Mouse (Mus musculus) mouse trophoblast stem cell (cell line): ENCODE measurements around the gene Gfm2.
"Not testable (repeated sequence)": the region's sequence is repeated elsewhere in the genome, so short reads cannot be mapped to it uniquely, and the experiment has no call there.

Experiments used
- in situ Hi-C, 2 experiments: fragments of 300-500 bp; cut with MseI, MboI; formaldehyde crosslinking; loops; 2 replicates in 1 of 2; 3 replicates in 1 of 2; pipeline ENCODE4 v1.15.1; 2025

The Gfm2 gene

DNA sequence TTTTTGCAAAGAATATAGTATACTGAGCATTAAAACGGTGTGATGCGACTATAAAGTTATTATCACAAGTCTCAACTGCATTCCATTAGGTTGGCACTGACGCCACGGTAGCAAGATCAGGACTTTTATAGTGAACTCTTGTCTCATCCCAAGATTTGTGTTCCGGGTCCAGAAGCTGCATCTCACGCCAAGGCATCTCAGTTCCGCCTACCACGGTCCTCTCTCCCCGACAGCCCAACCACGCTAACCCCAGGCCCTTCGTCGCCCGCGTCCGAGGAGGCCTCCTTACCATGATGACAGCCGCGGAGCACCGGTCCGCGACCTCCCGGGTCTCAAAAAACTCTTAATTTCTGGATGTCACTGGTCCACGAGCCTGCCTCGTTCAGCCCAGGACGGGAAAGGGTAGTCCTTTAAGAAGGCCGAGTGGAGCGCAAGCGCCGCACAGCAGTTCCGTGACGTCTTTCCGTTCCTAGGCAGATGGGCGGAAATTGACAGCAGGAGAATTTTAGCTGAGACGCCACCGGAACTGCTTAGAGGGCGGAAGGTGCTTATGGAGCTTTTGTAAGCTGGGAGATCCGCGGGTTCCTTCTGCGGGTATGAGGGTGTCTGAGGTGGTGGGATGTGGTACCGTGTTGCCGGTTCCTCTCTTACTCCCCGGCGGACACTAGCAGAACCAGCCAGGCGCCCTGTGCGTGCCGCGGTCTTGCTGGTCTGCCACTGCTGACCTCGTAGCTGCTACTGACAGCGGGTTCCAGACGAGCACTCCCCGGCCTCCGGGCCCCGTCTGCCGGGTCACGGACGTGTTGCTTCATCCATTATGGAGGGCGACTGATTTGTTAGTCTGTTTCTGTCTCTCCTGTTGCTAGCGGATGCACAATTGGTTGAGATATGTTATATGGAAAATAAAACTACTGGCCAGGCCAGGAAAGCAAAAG, at the start of gene Gfm2, which contains the start of gene Nsa2:
Gene Gfm2, plus strand, starts transcription at position 472 of the 935 bp plus-strand sequence.
Gene Nsa2, minus strand, starts transcription at position 472 of the 935 bp plus-strand sequence.
- in situ Hi-C loops: no loop called here

GRCm38 (mm10) chr13:97088183-97088582, 49.6 kb upstream of the Gfm2 start:
- in situ Hi-C loops: no loop called here

DNA sequence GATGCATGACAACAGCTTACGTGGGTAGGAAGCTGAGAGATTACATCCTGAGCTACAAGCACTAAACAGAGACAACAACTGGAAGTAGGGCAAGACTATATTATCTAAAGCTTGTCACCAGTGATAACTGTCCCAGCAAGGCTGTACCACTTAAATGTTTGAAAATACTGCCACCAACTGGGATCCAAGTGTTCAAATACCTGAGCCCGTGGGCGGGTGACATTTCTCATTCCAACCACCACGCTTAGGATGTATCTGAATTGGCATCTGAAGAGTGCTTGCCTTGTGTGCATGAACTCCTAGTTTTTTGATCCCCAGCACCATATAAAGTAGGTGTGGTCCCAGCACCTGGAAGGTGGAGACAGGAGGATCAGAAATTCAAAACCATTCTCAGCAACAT, 42.0 kb upstream of the Gfm2 start:
- in situ Hi-C loops: no loop called here

DNA sequence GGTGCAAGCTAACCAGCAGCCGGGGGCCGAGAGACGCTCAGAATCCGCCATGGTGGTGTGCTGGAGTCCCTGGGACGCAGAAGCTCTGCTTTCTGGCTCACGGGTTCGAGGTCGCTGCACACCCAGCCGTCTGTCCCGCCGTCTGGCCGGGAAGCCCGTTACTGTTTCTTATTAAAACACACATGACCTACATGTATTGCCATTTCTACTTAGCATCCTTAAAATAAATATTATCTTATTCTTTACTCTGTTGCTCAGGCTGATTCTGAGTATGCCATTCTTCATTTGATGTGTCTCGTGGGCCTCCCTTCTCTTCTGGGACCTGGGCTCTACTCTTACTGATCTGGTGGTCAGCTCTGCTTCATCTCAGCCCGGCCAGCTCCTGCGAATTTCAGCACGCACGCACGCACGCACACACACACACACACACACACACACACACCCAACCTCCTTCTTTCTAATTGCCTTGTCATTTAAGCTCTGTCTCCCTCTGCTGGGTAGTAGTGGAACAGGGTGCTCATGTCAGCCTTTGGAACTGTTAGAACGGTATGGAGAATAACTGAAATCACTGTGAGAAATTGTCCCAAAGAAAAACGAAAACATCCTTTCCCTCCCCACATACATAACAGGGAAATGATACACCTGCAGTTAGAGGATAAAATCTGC, 38.4 kb upstream of the Gfm2 start, which contains the start of gene Gm6169:
Gene Gm6169, minus strand, starts transcription at position 51 of the 666 bp plus-strand sequence.
- in situ Hi-C loops: no loop called here

DNA sequence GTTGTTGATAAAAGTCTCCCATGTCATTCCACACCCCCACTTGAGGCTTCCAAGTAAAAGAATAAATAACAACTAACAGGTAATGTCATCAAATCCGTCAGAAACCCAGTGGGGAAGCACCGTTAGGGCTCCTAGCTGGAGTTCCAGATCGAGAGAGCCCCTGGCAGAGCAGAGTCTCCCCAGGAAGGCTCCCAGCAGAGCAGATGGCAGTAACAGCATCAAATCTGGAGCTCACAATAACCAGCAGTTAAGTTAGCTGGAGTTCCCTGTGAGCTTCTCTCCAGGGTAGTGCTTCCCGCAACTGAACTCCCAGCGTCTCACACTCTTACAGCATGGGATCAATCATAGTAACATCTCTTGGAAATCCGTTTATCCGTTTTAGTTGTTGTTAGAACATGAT, 32.7 kb upstream of the Gfm2 start:
- in situ Hi-C loops: no loop called here

- in situ Hi-C loops: not testable (repeated sequence)
Measured at GRCm38 (mm10) chr13:97107721-97108120, 30.0 kb upstream of the Gfm2 start.

DNA sequence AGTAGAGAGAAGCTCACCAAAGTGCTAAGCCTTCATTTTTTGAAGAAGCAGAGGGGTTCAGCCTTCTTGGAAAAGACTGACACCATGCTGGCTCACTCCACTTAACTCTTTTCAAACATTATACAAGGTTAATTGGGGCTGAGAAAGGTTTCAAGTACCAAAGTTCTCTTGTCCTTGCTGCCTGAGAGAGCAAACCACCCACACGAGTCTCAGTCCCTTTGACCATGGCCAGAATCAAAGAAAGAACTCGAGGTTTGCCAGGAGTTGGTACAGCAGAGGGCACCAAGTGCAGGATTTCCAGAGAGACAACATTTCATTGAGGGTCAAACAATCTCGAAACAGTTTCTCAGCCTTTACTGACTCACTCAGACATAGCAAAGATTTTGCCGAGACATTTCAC, 28.7 kb upstream of the Gfm2 start:
- in situ Hi-C loops: no loop called here

DNA sequence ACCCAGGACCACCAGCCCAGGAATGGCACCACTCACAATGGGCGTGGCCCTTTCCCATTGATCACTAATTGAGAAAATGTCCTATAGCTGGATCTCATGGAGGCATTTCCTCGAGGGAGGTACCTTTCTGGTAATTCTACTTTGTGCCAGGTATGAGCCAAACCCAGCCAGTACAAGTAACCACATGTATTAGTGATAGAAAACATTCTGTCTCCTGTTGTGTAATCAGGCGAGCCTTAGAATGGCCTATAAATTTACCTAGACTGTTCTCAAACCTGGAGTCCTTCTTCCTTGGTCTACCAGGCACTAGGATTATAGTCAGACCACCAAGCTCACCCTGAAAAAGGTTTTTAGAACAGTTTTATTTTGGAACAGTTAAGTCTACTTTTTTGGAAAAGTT, 16.4 kb upstream of the Gfm2 start:
- in situ Hi-C loops: no loop called here

GRCm38 (mm10) chr13:97129654-97130053, 8.1 kb upstream of the Gfm2 start:
- in situ Hi-C loops: not testable (repeated sequence)

DNA sequence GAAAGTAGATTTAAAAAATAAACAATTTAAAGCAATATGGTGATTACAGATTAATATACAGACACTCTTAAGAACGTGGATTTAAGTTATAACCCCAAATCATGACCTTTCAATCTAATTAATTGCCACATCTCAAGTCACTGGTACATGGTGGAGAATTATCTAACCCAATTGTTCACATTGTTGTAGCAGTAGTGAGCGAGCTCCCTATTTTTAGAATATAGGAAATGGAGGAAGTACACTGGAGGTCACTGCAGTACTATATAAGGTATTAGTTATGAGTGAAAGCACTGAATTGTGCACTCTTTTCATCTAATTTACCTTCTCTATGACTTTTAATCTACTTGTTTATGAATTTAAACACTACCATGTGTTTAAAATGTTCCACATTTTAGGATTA, 7.3 kb upstream of the Gfm2 start:
- in situ Hi-C loops: not testable (repeated sequence)

- in situ Hi-C loops: not testable (repeated sequence)
Measured at GRCm38 (mm10) chr13:97138404-97138931, 731 bp downstream of the Gfm2 start.

- in situ Hi-C loops: no loop called here
Measured at GRCm38 (mm10) chr13:97142321-97142720, 4.6 kb downstream of the Gfm2 start.

DNA sequence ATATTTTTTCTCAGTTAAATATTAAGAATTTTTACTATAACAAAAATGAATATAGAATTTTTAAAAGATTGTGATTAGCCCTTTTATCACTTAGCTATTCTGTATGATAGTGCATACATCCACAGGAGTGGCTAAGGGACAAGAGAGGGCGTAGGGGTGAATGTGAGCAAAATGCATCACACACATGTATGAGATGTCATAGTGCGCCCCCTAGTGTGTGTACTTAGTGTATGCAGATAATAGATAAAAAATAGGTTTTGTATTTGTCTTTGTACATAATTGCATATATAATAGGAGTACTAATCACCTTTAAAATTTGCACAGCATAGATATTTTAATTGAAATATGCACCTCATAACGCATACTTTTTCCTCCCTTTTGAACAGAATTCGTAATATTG, 8.1 kb downstream of the Gfm2 start:
- in situ Hi-C loops: no loop called here

DNA sequence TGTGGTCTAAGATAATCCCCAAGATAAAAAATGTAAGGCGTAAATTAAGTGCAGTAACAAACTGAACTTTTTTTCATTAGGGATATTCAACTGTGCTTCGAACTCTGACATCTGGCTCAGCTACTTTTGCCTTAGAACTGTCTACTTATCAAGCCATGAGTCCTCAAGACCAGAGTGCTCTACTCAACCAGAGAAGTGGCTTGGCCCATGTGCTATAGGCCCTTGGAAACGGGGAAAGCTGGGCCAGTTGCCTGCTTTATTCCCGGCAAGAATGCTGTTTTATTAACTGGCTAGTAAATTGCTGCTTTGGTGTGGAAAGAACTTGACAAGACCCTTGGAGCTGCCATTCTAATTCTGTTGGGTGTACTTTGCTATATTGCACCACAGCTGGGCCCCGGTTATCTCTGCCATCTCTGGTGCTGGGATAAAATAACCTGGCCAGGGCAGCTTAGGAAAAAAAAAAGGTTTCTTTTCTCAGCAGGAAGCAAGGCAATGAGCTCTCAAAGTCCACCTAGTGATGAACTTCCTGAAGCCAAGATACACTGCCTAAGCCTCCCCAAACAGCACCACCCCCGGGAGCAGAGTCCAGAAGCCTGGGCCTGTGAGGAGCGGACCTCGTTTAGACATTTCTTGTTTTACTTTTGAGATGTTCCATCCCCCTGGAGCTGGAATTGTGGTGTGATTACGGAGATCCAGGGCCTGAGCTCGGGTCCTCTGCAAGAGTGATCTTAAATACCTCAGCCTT, 38.0 kb downstream of the Gfm2 start:
- in situ Hi-C loops: no loop called here

- in situ Hi-C loops: no loop called here
Measured at GRCm38 (mm10) chr13:97176731-97177130, 39.0 kb downstream of the Gfm2 start.

DNA sequence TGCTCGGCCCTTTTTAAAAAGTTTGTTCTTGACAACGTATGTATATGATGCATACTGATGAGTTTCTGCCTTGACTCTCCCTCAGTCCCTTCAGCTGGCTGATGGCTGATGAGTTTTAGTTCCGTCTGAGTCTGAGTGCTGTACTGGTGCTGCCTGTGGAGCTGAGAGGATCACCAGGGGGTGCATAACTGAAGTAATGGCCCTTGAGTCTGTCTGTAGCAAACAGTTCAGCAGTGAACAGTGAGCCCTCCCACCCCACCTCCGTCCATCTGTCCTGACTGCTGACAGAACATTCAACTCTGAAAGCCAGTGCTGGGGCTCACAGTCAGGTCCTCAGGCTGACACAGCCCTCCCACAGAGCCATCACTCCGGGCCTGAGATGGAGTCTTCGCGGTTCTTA, 41.2 kb downstream of the Gfm2 start:
- in situ Hi-C loops: no loop called here

DNA sequence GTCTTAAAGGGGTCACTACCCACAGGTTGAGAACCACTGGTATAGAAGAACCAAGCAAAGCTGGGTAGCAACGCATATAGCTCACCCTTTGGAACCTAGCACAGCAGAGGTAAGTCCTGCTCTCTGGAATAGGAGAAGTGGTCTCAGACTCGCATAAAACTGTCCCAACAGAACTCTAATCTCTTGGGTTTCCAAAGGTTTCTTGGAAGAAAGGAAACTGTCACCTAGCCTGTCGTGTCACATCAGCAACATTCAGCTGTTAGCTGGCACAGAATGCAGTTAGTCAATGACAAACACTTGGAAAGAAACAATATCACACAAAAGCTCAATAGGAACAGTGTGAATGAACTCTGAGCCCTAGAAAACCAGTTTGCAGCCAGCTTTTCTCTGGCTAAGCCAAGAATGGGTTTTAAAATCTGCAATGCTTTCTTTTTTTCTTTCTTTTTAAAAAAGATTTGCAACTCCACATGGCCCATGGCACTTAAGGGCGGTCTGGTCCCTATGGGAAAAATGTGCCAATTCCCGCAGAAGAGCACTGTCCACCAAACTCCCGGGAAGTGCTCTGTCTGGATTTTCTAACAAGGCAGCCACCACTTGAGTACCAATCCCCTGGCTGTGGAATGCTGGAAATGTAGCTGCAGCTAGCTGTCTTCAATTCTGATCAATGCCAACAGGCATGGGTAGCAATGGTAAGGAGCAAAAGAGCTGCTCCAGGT, 42.5 kb downstream of the Gfm2 start:
- in situ Hi-C loops: no loop called here

DNA sequence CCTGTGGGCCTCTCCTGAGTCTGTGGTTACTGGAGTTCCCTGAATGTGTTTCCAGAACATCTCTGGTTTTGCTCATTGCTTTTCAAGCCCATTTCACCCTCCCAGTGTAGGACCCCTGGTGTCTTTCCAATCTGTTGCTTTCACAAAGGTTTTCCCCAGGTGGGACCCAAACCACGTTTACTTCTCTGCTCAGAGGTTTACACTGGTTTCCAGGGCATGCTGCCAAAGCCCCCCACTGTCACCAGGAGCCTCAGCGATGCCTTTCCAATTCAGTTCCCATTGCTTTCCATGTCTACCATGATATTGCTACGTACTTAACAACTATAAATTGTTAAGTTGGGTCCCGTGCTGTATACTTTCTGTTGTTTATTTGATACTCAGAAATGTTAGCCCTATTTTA, 45.1 kb downstream of the Gfm2 start:
- in situ Hi-C loops: no loop called here

GRCm38 (mm10) chr13:97184168-97184567, 46.4 kb downstream of the Gfm2 start:
- in situ Hi-C loops: no loop called here

DNA sequence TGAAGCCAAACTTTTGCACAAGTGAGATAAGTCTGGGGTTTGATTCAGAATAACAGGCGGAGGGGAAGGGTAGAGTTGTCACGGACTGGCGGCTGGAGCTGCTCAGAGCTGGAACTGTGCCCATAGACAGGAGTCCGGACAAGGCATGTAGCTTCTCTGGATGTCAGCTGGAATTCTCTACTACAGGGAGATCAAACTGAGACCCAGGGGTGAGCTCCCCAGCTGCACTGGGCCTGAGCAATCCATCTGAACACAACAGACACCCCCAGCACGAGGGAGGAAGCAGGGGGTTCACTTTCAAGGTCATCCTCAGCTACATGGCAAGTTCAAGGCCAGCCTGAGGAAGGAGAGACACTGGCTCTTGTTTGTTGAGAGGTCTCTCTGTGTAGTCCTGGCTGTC, 46.9 kb downstream of the Gfm2 start:
- in situ Hi-C loops: no loop called here

DNA sequence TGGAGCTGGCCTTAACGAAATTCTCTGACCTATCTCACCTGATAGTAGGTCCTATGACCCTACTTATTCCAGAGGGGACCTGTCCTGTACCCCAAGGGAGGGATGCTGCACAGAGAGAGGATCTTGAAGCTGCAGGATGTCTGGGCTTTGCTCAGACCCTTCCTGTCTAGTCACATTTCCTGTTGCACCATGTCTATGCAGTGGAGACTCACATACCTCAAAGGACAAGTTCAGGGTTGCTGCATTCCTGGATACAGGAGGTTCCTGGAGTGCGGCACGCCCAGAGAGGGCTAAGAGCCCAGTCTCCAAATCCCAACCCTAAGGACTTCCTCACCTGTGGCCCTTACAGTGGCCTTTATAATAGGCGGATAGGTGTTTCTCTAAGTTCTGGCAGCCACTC, 48.6 kb downstream of the Gfm2 start:
- in situ Hi-C loops: no loop called here
